Mouse (Mus musculus) natural killer cell, adult 2 months (primary cell): Measurements from ENCODE around the gene Dpy19l1.

Experiments
- DNase-seq, 2 experiments: peaks; one replicate each; pipeline ENCODE4 v3.0.0; 2022; ENCODE audit warnings: low spot score in 2 of 2

Gene Dpy19l1

GRCm38 (mm10) chr9:24503067-24503857 is at the start of gene Dpy19l1:
Dpy19l1 (minus strand) TSS chr9:24503140.
- peak; percentile 81 to 84 for DNase-seq

DNA sequence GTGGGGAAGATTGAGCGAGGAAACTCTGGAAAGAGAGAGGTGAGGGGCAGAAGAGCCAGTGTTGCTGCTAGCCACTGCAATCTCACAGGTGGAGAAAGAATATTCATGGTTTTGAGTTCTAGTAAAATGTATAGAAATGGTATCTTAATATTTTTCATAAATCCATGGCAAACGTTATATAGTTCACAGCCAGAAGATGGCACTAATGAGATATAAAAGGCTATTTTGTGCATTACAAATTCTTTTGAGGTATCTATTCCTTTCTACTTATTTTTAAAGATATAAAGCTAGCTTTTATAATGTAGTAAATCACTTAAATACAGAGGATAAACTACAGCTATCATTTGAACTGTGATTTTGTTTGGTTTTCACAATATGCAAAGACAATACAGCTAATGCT is 35.2 kb upstream of the Dpy19l1 start:
- DNase-seq: no peak

DNA sequence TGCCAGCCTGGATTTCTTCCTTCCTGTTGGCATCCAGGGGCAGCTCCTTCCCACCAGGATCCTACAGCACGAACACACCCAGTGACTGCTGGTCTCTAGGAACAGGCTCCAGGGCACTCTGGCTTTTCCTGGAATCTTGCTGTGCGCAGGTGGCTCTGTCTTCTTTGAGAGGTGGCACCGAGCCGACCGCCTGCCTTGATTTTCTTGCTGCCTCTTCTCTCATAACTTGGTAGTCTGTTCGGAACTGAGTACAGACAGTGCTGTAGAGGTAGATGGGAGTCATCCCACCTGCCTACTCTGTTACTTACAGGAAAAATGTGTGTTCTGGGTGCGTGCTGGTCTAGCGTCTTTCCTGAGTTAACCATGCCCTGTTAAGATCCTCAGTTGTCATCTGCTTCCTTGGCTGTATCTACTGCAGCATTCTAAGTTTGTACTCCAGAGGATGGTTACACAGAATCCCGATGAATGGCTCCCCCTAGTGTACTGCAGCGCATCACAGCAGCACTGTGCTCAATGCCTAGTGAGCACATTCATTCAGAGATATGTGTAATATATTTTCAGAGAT is 13.7 kb upstream of the Dpy19l1 start:
- DNase-seq: peak; percentile 39 to 46

GRCm38 (mm10) chr9:24514078-24514469 is 11.1 kb upstream of the Dpy19l1 start:
- no peak for DNase-seq

GRCm38 (mm10) chr9:24513290-24514077 is 10.5 kb upstream of the Dpy19l1 start:
- no peak for DNase-seq

DNA sequence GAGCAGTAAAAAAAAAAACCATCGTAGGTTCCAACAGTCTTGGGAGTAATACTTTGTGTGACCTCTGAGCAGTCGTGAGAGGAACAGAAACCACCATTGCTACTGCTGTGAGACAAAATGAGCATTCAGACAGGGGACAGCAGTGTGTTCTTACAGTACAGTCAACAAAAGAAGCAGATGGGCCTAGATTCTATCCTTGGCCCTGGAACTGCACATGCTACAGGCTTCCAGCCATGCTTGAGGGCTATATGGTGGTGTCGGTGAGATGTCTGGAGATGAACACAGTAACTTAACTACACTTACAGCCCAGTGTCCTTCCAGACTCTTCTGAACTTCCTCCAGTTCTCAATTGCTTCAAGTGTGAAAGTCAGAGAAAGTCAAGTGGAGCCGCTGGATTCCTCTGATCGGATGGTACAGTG is 9.2 kb upstream of the Dpy19l1 start:
- DNase-seq: no peak

DNA sequence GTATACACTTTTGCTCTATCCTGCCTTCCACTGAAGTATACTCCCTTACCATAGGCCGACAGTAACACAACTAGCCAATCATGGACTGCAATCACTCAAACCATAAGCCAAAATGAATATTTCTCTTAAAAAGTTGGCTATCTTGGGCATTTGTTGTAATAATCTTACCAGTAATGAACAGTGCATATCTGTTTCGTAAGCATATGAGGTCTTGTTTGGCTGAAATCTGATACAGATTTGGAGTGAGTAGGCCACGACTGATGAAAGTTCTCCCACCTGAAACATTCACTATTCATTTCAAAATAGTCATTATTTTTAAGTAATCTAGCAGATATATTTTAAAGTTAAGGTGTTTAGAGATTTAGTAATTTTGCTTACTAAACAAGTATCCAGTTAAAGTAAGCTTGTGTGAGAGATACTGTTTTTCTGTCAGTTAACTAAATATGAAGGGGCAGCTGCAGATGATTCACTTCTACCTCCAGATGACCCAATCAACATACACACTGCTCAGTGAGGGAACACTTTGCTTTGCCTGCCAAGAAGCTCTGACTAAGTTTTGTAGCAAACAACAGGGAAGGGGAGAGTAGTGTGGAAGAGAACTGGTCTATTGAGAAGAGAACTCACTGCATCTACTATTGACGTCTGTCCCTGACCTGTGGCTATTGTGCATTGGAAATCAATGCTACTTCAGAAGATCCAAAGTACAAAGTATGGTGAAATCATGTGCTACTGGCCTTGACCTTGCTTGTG is 8.6 kb upstream of the Dpy19l1 start:
- no peak for DNase-seq

- DNase-seq: no peak
Measured at GRCm38 (mm10) chr9:24508880-24509279, 5.9 kb upstream of the Dpy19l1 start.

GRCm38 (mm10) chr9:24506510-24506909 is 3.6 kb upstream of the Dpy19l1 start:
- DNase-seq: no peak

DNA sequence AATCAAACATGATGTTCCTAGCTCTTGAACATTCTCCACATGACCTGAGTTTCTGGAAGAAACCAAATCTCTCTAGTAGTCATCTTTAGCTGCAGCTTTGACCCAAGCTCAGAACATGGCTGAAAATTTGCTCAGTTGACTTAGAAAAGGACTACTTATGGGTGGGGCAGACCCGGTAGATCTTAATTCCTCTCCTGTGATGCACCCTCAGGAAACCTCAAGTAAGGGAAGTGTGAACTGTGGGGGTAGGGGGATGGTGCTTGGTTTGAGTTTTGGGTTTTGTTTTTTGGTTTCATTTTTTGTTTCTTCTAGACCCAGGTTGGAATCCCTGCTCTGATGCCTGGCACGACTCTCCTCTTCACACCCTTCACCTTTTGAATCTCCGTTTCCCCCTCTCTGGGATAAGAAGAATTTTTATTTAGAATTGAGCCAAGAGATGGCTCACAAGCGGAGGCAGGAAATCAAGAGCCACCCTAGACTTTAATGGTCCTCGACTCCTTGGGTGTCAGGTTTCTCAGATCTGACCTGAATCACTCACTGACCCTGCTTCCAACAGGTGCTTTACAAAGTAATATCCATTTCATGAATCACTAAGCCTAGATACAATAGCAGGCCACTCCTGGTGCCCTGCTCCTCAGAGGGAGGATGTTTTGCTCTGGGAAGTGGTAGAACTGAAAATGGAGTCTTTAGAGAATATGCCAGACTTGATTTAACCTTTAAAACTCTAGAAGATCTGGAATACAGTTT is 2.2 kb upstream of the Dpy19l1 start:
- DNase-seq: peak; percentile 61 to 66

DNA sequence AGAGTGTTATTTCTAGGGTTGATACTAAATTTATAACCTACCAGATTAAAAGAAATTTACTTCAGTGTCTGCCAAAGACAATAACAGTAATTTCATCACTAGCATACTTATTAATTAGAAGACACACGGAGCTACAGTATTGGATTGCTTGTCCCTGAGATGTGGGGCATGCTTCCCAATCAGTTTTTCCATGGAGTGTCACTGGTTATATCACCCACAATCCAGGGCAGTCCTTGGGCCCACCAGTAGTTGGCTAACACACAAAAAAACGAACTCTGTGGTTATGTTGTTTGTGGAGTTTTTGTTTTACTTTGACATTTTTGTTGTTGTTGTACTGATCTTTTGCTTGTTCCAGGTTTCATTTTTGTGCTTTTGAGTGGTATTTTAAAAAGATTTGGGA is 1.4 kb upstream of the Dpy19l1 start:
- no peak for DNase-seq

DNA sequence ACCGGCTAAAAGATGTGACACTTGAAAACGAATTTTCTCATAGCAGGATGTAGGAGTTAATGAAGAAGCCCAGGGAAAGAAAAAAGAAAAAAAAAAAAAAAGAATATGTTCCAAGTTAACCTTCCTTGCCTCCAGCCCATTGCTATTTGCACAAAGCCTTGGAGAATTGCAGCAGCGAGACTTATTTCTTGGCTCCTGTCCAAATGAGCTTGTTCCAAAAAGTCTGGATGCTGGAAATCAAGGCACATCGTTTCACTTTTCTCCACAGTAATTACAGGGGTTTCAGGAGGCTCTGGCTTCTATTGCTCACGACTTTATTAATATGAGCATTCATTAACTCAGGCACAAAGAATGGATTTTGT is 899 bp upstream of the Dpy19l1 start:
- no peak for DNase-seq

DNA sequence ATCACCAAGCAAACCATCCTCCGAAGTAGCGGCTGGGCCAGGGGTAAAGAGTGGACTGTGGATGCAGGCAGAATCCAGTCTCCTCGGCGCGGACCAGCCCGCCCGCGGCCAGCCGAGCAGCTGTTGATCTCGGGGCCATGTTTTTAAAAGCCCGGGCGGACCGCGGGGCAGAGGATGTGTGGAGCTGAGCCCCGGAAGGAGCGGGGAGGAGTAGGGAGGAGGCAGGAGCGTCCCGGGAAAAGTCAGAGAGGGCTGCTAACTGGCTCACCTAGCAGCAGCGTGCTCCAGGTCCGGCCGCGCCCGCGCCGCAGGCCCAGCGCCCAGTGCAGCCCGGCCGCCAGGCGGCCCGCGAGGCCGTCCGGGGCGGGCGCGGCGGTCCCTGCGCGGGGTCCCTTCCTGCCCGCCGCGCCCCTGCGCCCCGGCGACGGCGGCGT is 352 bp downstream of the Dpy19l1 start:
- peak in 1 of 2 experiments; percentile 21 for DNase-seq

DNA sequence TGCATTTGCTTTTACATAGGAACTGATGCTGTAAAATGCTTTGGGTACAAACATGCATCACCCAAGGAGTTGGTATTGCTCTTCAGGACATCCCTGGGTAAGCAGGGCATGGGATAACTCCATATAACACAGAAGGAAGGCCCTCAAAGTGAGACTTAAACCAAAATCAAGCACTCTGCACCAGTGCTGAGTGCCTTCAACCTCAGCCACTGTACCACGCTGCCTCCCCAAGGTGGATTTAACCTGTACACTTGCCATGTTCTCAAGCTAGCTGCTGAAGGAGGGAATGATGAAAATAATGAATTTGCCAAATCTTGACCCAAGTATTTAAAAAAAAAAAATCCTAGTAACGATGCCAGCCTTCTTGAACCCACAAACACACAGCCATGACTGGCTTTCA is 1.3 kb downstream of the Dpy19l1 start:
- no peak for DNase-seq

DNA sequence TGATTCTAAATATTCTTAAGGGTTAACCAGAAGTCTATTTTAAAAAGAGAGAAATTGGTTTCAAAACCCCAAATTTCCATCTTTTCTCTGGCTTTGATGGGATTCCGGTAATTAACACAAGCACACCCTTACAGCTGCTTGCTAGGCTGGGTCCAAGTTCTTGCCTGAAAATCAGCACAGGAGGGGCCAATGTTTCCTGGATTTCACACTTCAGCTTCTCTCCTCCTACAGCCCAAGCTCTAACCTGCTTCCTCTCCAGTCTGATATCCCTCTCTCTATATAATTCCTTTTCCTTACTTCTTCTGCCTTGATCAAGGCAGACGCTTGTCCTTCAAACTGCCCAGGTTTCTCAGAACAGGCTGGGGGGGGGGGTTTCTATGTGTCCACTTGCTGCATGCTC is 6.7 kb downstream of the Dpy19l1 start:
- no peak for DNase-seq

- DNase-seq: no peak
Measured at GRCm38 (mm10) chr9:24490516-24490915, 12.4 kb downstream of the Dpy19l1 start.

- DNase-seq: no peak
Measured at GRCm38 (mm10) chr9:24488425-24489104, 14.4 kb downstream of the Dpy19l1 start.

- DNase-seq: no peak
Measured at GRCm38 (mm10) chr9:24482375-24482774, 20.6 kb downstream of the Dpy19l1 start.

DNA sequence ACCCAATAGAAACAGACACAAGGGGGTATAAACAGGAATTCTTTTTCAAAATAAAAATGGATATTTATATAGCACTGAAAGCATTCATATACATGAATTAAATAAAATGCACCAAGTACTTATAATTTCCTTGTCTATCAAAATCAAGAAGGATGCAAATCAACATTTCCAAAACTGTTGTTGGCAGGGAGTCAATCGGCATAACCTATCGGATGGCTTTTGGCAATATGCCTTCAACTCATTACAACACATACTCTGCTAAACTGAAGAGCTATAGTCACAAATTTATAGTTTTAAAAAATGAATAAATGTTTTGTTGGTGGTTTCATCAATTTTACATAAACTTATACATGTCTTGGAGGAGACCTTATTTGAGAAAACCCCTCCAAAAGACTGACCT is 25.7 kb downstream of the Dpy19l1 start:
- DNase-seq: no peak

GRCm38 (mm10) chr9:24473824-24474223 is 29.1 kb downstream of the Dpy19l1 start:
- no peak for DNase-seq

GRCm38 (mm10) chr9:24472514-24472913 is 30.4 kb downstream of the Dpy19l1 start:
- no peak for DNase-seq
